Mouse (Mus musculus) C2C12 (cell line): ENCODE results near the gene Ppp1r11. TPM values are rescaled to one million over a fixed set of nuclear protein-coding genes. Genes with fewer than 3 reads are reported as not detected.
A peak's percentile ranks its signal among the peaks of the same experiment; 100 is the strongest.

Experiments used
- H3K27me3 ChIP-seq: one replicate; pipeline ENCODE4 v1.6.1; 2011; ENCODE audit not compliant: control insufficient read depth, insufficient read depth, insufficient read length
- H3K36me3 ChIP-seq: one replicate; pipeline ENCODE4 v1.6.1; 2011; ENCODE audit not compliant: control insufficient read depth, insufficient read depth
- H3K4me3 ChIP-seq: one replicate; pipeline ENCODE4 v1.5.1; 2011; ENCODE audit warnings: mild to moderate bottlenecking, control low read depth; ENCODE audit not compliant: poor library complexity, insufficient read depth, severe bottlenecking
- H3K79me2 ChIP-seq: one replicate; pipeline ENCODE4 v1.6.1; 2011; ENCODE audit not compliant: control insufficient read depth, insufficient read depth
- H3K79me3 ChIP-seq: one replicate; pipeline ENCODE4 v1.6.1; 2011; ENCODE audit warnings: low read depth, control low read depth
- H3ac ChIP-seq: one replicate; pipeline ENCODE3; 2011; ENCODE audit warnings: low read depth; ENCODE audit not compliant: control insufficient read depth, insufficient read length
- CEBPB ChIP-seq: IDR thresholded peaks from one replicate; pipeline ENCODE4 v1.6.1; 2011; ENCODE audit warnings: low read depth, mild to moderate bottlenecking, control low read depth, moderate library complexity
- CTCF ChIP-seq: IDR thresholded peaks from one replicate; pipeline ENCODE4 v1.5.1; 2011; ENCODE audit not compliant: control insufficient read depth, insufficient read depth, insufficient read length
- FOSL1 ChIP-seq: IDR thresholded peaks from one replicate; pipeline ENCODE4 v1.8.0; 2011; ENCODE audit warnings: mild to moderate bottlenecking, low read length; ENCODE audit not compliant: poor library complexity, insufficient read depth, severe bottlenecking
- MAX ChIP-seq: IDR thresholded peaks from one replicate; pipeline ENCODE4 v1.6.1; 2011; ENCODE audit warnings: mild to moderate bottlenecking, control low read depth
- MYOD1 ChIP-seq: IDR thresholded peaks from one replicate; pipeline ENCODE4 v1.6.1; 2011; ENCODE audit warnings: low read depth; ENCODE audit not compliant: control insufficient read depth, insufficient read length
- MYOG ChIP-seq: IDR thresholded peaks from one replicate; pipeline ENCODE4 v1.6.1; 2011; ENCODE audit not compliant: control insufficient read depth, insufficient read length; ENCODE audit errors: extremely low read depth
- USF1 ChIP-seq: IDR thresholded peaks from one replicate; pipeline ENCODE4 v1.6.1; 2011; ENCODE audit warnings: low read depth, mild to moderate bottlenecking, control low read depth, moderate library complexity
- polyA plus RNA-seq: library from polyadenylated mRNA; unstranded; fragments of >200 nt; fragmentation: generic; extraction: Trizol; gene quantifications from one replicate; pipeline ENCODE4 v1.2.1, GENCODE M21; 2012; ENCODE audit warnings: missing spikeins

Ppp1r11 gene
- polyA plus RNA-seq, 1 experiment, result 181 TPM

DNA sequence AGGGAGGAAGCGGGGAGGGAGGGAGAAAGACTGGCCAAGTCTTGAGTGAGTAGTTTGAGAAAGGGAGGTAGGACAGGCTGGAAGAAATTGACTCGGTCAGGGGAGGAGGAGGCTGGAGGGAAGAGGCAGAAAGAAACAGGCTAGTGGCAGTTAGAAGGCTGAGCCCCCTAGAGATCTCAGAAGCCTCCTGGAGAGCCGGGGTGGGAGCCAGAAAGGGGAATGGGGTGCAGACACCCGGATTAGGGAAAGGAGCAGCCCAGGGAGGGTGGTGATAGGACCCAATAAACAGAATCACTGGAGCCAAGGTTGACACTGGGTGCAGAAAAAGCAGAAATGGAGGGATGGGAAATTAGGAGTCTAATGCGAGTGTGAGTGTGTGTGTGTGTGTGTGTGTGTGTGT, 7.8 kb downstream of the Ppp1r11 start:
- Histone ChIP-seq H3K79me2 (no peaks in the 10 kb centered on the region), H3K27me3 (no peaks in the 10 kb centered on the region), H3K79me3 (no peaks in the 10 kb centered on the region), H3K4me3 (no peak overlapping the region), H3ac (no peak overlapping the region), H3K36me3 (peaks cover 7% of the 10 kb centered on the region)
- TF ChIP-seq USF1 (no peak), CEBPB (no peak)

GRCm38 (mm10) chr17:36942791-36943471, 8.6 kb downstream of the Ppp1r11 start, which contains the start of gene Rnf39:
Rnf39 (plus strand) TSS chr17:36942918.
- no peak for TF ChIP-seq MYOG
- no peak for TF ChIP-seq MAX
- no peak for TF ChIP-seq USF1
- no peak for TF ChIP-seq CEBPB
- no peak for TF ChIP-seq FOSL1
- TF ChIP-seq CTCF, result no peak
- TF ChIP-seq MYOD1, result no peak
- Histone ChIP-seq H3ac (no peak within 1 kb of the TSS), H3K36me3 (no peaks in the 10 kb centered on the region), H3K4me3 (no peak within 1 kb of the TSS), H3K79me3 (no peaks in the 10 kb centered on the region), H3K79me2 (no peaks in the 10 kb centered on the region), H3K27me3 (no peaks in the 10 kb centered on the region)

DNA sequence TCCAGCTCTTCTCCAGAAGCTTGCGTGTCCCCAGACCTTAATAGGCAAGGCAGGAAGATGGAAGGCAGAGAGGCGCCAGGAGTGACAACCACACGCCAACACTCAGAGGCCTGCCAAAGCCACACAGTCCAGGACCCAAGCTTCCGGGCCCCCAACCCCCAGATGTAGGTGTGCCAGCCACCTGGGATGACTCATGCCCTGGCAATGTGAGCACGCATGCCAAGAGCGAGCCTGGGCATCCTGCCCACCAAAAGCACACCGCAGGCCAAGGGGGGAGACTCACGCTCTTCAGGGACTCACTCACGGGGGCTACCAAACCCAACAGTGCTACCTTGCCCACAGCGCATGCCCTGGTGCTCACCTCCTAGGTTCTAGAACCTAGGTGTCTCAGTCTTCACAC, 9.2 kb downstream of the Ppp1r11 start:
- no peak overlapping the region for H3K4me3 ChIP-seq

GRCm38 (mm10) chr17:36938056-36938455, 13.5 kb downstream of the Ppp1r11 start:
- Histone ChIP-seq H3K4me3 (no peak overlapping the region), H3K27me3 (no peaks in the 10 kb centered on the region), H3ac (no peak overlapping the region), H3K79me2 (peaks cover 4% of the 10 kb centered on the region), H3K79me3 (peaks cover 2% of the 10 kb centered on the region), H3K36me3 (no peaks in the 10 kb centered on the region)
- TF ChIP-seq MAX, result no peak
- TF ChIP-seq CTCF, result no peak
- TF ChIP-seq CEBPB, result no peak
- no peak for TF ChIP-seq MYOD1
- no peak for TF ChIP-seq MYOG
- no peak for TF ChIP-seq USF1
- TF ChIP-seq FOSL1, result no peak

More for the DNA sequence above, 9.2 kb downstream of the Ppp1r11 start:
- Histone ChIP-seq H3K79me2 (no peaks in the 10 kb centered on the region), H3K27me3 (no peaks in the 10 kb centered on the region), H3K79me3 (no peaks in the 10 kb centered on the region), H3ac (no peak overlapping the region), H3K36me3 (no peaks in the 10 kb centered on the region)
- TF ChIP-seq MAX, result no peak
- no peak for TF ChIP-seq MYOD1
- TF ChIP-seq FOSL1, result no peak
- TF ChIP-seq CEBPB, result no peak
- TF ChIP-seq USF1, result no peak
- TF ChIP-seq MYOG, result no peak
- no peak for TF ChIP-seq CTCF

- Histone ChIP-seq H3K79me3 (peaks cover 2% of the 10 kb centered on the region), H3ac (no peak overlapping the region), H3K27me3 (no peaks in the 10 kb centered on the region), H3K36me3 (no peaks in the 10 kb centered on the region), H3K4me3 (no peak overlapping the region), H3K79me2 (peaks cover 9% of the 10 kb centered on the region)
- TF ChIP-seq USF1, result no peak
- TF ChIP-seq MYOG, result no peak
- no peak for TF ChIP-seq MYOD1
- TF ChIP-seq MAX, result peak; percentile 27
- TF ChIP-seq CTCF, result no peak
- TF ChIP-seq FOSL1, result peak; percentile 5
- TF ChIP-seq CEBPB, result no peak
Measured at GRCm38 (mm10) chr17:36931806-36932205, 19.7 kb downstream of the Ppp1r11 start.

GRCm38 (mm10) chr17:36931130-36931529, 20.4 kb downstream of the Ppp1r11 start:
- H3K4me3 ChIP-seq, result no peak overlapping the region
- peaks cover 2% of the 10 kb centered on the region for H3K79me3 ChIP-seq

More at GRCm38 (mm10) chr17:36931130-36931529, 20.4 kb downstream of the Ppp1r11 start:
- TF ChIP-seq CEBPB, result no peak
- TF ChIP-seq MYOD1, result no peak
- TF ChIP-seq FOSL1, result no peak
- no peak for TF ChIP-seq USF1
- no peak for TF ChIP-seq MYOG
- no peak for TF ChIP-seq CTCF
- TF ChIP-seq MAX, result no peak
- Histone ChIP-seq H3K27me3 (no peaks in the 10 kb centered on the region), H3K79me2 (peaks cover 9% of the 10 kb centered on the region), H3K36me3 (no peaks in the 10 kb centered on the region), H3ac (no peak overlapping the region)
